Mouse (Mus musculus) MEL (cell line): ENCODE data around the gene Actr3b. TPM values are rescaled to one million over a fixed set of nuclear protein-coding genes. Genes with fewer than 3 reads are reported as not detected.

Source experiments
- DNase-seq: peaks from one replicate; pipeline ENCODE4 v3.0.0; 2011; ENCODE audit warnings: low read depth, low spot score
- H3K27ac ChIP-seq: 2 replicates; pipeline ENCODE4 v1.5.1; 2012; ENCODE audit warnings: low read depth, mild to moderate bottlenecking, control low read depth, low read length, moderate library complexity; ENCODE audit not compliant: control insufficient read depth
- H3K27me3 ChIP-seq, 2 experiments: fragments of 150-350 bp in 1 of 2; sonication (generic) in 1 of 2; 2 replicates each; pipeline ENCODE4 v1.6.1; 2012; ENCODE audit warnings: low read length in 2 of 2, mild to moderate bottlenecking in 2 of 2, improper control_type of control experiment in 1 of 2, moderate library complexity in 1 of 2; ENCODE audit not compliant: insufficient read depth in 2 of 2, control insufficient read depth in 1 of 2
- H3K36me3 ChIP-seq, 2 experiments: 2 replicates each; pipeline ENCODE4 v1.6.1; 2012 to 2014; ENCODE audit warnings: low read length in 2 of 2, improper control_type of control experiment in 1 of 2, inconsistent platforms in 1 of 2, mild to moderate bottlenecking in 1 of 2; ENCODE audit not compliant: insufficient read depth in 2 of 2, control insufficient read depth in 1 of 2
- H3K4me1 ChIP-seq, 2 experiments: fragments of 150-350 bp in 1 of 2; sonication (generic) in 1 of 2; 2 replicates each; pipeline ENCODE4 v1.6.1; 2012; ENCODE audit warnings: low read length in 2 of 2, improper control_type of control experiment in 1 of 2, mild to moderate bottlenecking in 1 of 2; ENCODE audit not compliant: insufficient read depth in 2 of 2, control insufficient read depth in 1 of 2
- H3K4me3 ChIP-seq, 2 experiments: fragments of 150-350 bp in 1 of 2; sonication (generic) in 1 of 2; 2 replicates each; pipeline ENCODE4 v1.5.1; 2012; ENCODE audit warnings: low read depth in 2 of 2, low read length in 2 of 2, mild to moderate bottlenecking in 2 of 2, moderate library complexity in 2 of 2, control low read depth in 1 of 2, improper control_type of control experiment in 1 of 2; ENCODE audit not compliant: control insufficient read depth in 1 of 2, insufficient read depth in 1 of 2
- H3K79me2 ChIP-seq: 2 replicates; pipeline ENCODE4 v1.6.1; 2012; ENCODE audit warnings: mild to moderate bottlenecking, low read length, moderate library complexity; ENCODE audit not compliant: control insufficient read depth, poor library complexity, insufficient read depth
- H3K9ac ChIP-seq: 2 replicates; pipeline ENCODE4 v1.6.1; 2012; ENCODE audit warnings: low read depth, mild to moderate bottlenecking, control low read depth, low read length, moderate library complexity; ENCODE audit not compliant: control insufficient read depth, poor library complexity, severe bottlenecking
- H3K9me3 ChIP-seq: fragments of 150-350 bp; sonication (generic); replicated peaks from 2 replicates; pipeline ENCODE4 v1.6.1; 2012; ENCODE audit warnings: mild to moderate bottlenecking, low read length, improper control_type of control experiment, moderate library complexity; ENCODE audit not compliant: insufficient read depth
- CTCF ChIP-seq, 3 experiments: IDR thresholded peaks in 2 of 3; conservative IDR thresholded peaks in 1 of 3; 2 replicates each; pipeline ENCODE4 v1.5.1; 2011 to 2012; ENCODE audit warnings: low read length in 3 of 3, low read depth in 2 of 3, mild to moderate bottlenecking in 2 of 3, improper control_type of control experiment in 1 of 3, inconsistent platforms in 1 of 3, mixed read lengths in 1 of 3, moderate library complexity in 1 of 3; ENCODE audit not compliant: control insufficient read depth in 1 of 3, insufficient read depth in 1 of 3, poor library complexity in 1 of 3, severe bottlenecking in 1 of 3
- E2F4 ChIP-seq: IDR thresholded peaks from 2 replicates; pipeline ENCODE4 v1.6.1; 2011; ENCODE audit warnings: low read depth, low read length, improper control_type of control experiment, borderline replicate concordance
- ETS1 ChIP-seq: IDR thresholded peaks from 2 replicates; pipeline ENCODE4 v1.6.1; 2012; ENCODE audit warnings: low read depth, mild to moderate bottlenecking, inconsistent platforms, low read length, improper control_type of control experiment, moderate library complexity
- NRF1 ChIP-seq: IDR thresholded peaks from 2 replicates; pipeline ENCODE4 v1.6.1; 2014; ENCODE audit warnings: low read depth, mild to moderate bottlenecking, inconsistent platforms, low read length, improper control_type of control experiment, moderate library complexity; ENCODE audit not compliant: poor library complexity, insufficient read depth, severe bottlenecking
- POLR2A ChIP-seq, 2 experiments: IDR thresholded peaks; 2 replicates each; pipeline ENCODE4 v1.6.1; 2011 to 2012; ENCODE audit warnings: low read length in 2 of 2, mild to moderate bottlenecking in 2 of 2, control low read depth in 1 of 2, improper control_type of control experiment in 1 of 2, low read depth in 1 of 2, moderate library complexity in 1 of 2; ENCODE audit not compliant: control insufficient read depth in 1 of 2, insufficient read depth in 1 of 2, poor library complexity in 1 of 2
- POLR2AphosphoS2 ChIP-seq: IDR thresholded peaks from 2 replicates; pipeline ENCODE4 v1.6.1; 2011; ENCODE audit warnings: low read length, improper control_type of control experiment
- POLR2AphosphoS5 ChIP-seq: IDR thresholded peaks from 2 replicates; pipeline ENCODE4 v1.6.1; 2012; ENCODE audit warnings: low read depth, borderline replicate concordance, mild to moderate bottlenecking, inconsistent platforms, low read length, moderate library complexity, mixed read lengths
- ZMIZ1 ChIP-seq: IDR thresholded peaks from 2 replicates; pipeline ENCODE4 v1.6.1; 2012; ENCODE audit warnings: low read depth, mild to moderate bottlenecking, inconsistent platforms, low read length, improper control_type of control experiment, moderate library complexity
- polyA plus RNA-seq, 2 experiments: library from polyadenylated mRNA; stranded (reverse) in 1 of 2; unstranded in 1 of 2; fragments of >175 nt in 1 of 2; fragments of >200 nt in 1 of 2; gene quantifications; 2 replicates each; pipeline versions ENCODE4 v1.2.1 to v1.2.4; 2012; ENCODE audit warnings: low replicate concordance in 2 of 2, low read depth in 1 of 2; ENCODE audit not compliant: insufficient read length in 2 of 2, insufficient read depth in 1 of 2, missing spikeins in 1 of 2
- total RNA-seq: library from RNA; depleted of rRNA; stranded (reverse); fragments of 300-350 nt; gene quantifications from 2 replicates; pipeline ENCODE4 v1.2.3, GENCODE M21; 2012

The Actr3b gene
- total and polyA plus RNA-seq, 3 experiments = 8.7 to 11.1 TPM; not detected in 1

DNA sequence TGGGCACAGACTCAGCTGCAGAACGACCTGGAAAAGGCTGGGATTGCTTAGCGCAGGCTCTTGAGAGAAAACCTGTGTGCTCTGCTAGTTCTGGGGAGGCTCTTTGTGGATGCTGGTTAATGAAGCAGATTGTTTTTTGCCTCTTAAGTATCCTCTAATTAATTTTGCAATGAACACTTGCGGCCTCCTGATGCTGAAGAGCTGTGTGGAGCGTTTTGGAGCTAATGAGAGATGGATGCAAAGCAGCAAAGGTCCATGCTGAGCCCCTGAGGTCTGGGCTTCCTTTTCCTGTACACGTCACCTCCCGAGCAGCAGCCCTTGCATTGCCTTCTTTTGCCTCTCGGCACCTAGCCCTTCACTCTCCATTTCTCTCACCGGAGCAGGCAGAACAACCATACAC lies 110.1 kb downstream of the Actr3b start:
- no peak for DNase-seq
- H3K9ac ChIP-seq = no peak overlapping the region
- no peaks in the 10 kb centered on the region for H3K79me2 ChIP-seq
- TF ChIP-seq NRF1 = no peak
- TF ChIP-seq POLR2AphosphoS5 = no peak
- no peak for TF ChIP-seq POLR2A (IDR thresholded peaks at IDR 0.05; ENCODE audit: control insufficient read depth in 1 of 2, insufficient read depth in 1 of 2, low read depth in 1 of 2, low read length in 2 of 2, poor library complexity in 1 of 2)
- TF ChIP-seq E2F4 = no peak
- no peak for TF ChIP-seq ZMIZ1
- TF ChIP-seq POLR2AphosphoS2 = no peak
- TF ChIP-seq, all 39 proteins: peak for 0
- no peak overlapping the region for H3K27ac ChIP-seq
- H3K4me3 ChIP-seq = no peak overlapping the region
- no peaks in the 10 kb centered on the region for H3K27me3 ChIP-seq
- peaks cover 0 to 21% of the 10 kb centered on the region in 2 experiments; a peak in 3 of 4 replicates for H3K4me1 ChIP-seq
- H3K36me3 ChIP-seq = peaks cover 0 to 4% of the 10 kb centered on the region in 2 experiments; a peak in 2 of 4 replicates
- no peaks in the 10 kb centered on the region for H3K9me3 ChIP-seq

DNA sequence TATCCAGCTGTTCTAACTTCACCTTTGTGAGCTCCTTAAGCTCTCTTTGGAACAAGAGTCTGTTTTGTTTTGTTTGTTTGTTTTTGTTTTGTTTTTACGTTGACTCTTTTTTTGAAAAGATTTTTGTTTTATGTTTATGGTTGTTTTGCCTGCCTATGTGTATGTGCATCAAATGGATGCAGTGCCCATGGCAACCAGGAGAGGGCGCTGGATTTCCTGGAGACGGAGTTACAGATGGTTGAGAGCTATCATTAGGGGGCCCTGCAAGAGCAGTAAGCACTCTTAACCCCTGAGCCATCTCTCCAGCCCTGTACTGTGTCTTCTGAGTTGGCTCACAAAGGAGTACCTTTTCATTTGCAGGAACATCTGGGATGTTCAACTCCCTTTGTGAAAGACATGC lies 110.8 kb downstream of the Actr3b start:
- Histone ChIP-seq H3K36me3 (peaks cover 0 to 4% of the 10 kb centered on the region in 2 experiments; a peak in 2 of 4 replicates), H3K4me3 (no peak overlapping the region), H3K9me3 (no peaks in the 10 kb centered on the region), H3K4me1 (peaks cover 0 to 19% of the 10 kb centered on the region in 2 experiments; a peak in 3 of 4 replicates), H3K27ac (no peak overlapping the region), H3K27me3 (no peaks in the 10 kb centered on the region), H3K9ac (no peak overlapping the region), H3K79me2 (no peaks in the 10 kb centered on the region)
- no peak for DNase-seq
- TF ChIP-seq NRF1 (no peak), ETS1 (no peak), CTCF (IDR thresholded peaks at IDR 0.05 in 2 of 3, conservative IDR thresholded peaks at IDR 0.05 in 1 of 3; ENCODE audit: control insufficient read depth in 1 of 3, insufficient read depth in 1 of 3, low read depth in 2 of 3, low read length in 3 of 3, poor library complexity in 1 of 3, severe bottlenecking in 1 of 3) (peak; percentile 21 to 29 (median 22); a peak in 3 of 6 replicates)

DNA sequence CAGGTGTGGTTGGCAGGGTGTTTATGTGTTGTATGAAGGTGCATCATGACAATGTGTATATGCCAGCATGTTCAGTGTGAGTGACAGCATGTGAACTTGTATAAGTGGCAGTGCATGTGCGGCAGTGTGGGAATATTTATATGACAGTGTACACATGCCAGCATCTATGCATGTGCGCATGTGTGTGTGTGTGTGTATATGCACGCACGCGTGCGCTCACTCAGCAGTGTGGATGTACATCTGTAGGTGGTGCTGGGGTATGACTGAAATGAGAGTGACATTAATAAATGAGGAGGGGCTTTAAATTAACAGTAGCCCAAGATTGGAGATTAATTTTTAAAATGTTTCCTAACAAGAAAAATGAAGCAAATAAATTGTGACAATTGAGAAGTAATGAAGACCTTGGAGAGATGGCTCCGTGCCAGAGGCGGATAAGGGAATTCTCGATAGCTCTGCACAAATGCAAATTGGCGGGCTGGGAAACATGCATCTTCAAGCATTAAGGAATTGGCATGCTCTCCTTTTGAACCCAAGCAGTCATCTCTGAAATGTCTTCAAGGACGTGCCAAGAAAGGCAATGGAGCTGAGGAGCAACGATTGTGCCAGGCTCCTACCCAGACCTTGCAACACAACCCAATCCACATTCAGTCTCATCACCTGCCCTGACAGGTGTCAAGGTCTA lies 111.7 kb downstream of the Actr3b start:
- Histone ChIP-seq H3K36me3 (no peaks in the 10 kb centered on the region), H3K9me3 (no peaks in the 10 kb centered on the region), H3K4me3 (no peak overlapping the region), H3K79me2 (no peaks in the 10 kb centered on the region), H3K27ac (no peak overlapping the region), H3K27me3 (no peaks in the 10 kb centered on the region), H3K9ac (no peak overlapping the region), H3K4me1 (peaks cover 0 to 11% of the 10 kb centered on the region in 2 experiments; a peak in 2 of 4 replicates)
- TF ChIP-seq POLR2AphosphoS5 (peak; percentile 50; the same call in 1 of the 2 replicates), NRF1 (no peak)
- no peak for DNase-seq
